Mouse (Mus musculus) urinary bladder, postnatal 14 days (tissue): ENCODE measurements around the gene Neil3.
"Not testable (repeated sequence)": the region's sequence is repeated elsewhere in the genome, so short reads cannot be mapped to it uniquely, and the experiment has no call there.

Experiments
- DNase-seq: peaks from one replicate; pipeline ENCODE4 v3.0.0; 2021; ENCODE audit warnings: low spot score

Neil3 gene

GRCm38 (mm10) chr8:53538049-53538448 lies 100.8 kb downstream of the Neil3 start:
- DNase-seq: not testable (repeated sequence)
